Mouse (Mus musculus) stomach, embryonic 15.5 days (tissue): ENCODE results near the gene Prss34. TPM values are rescaled to one million over a fixed set of nuclear protein-coding genes. Genes with fewer than 3 reads are reported as not detected.
A peak's percentile ranks its signal among the peaks of the same experiment; 100 is the strongest.

Experiments
- ATAC-seq: fragments of 200-750 bp; cut with Nextera tagmentation; 2 replicates; pipeline ENCODE4 v1.8.0; 2017; ENCODE audit warnings: low read depth, moderate number of reproducible peaks, moderate TSS enrichment; ENCODE audit not compliant: insufficient read depth, low FRiP score
- H3K27ac ChIP-seq: fragments of 300-500 bp; sonication (generic); 2 replicates; pipeline ENCODE4 v1.5.1; 2015; ENCODE audit warnings: mild to moderate bottlenecking, inconsistent platforms
- H3K27me3 ChIP-seq: fragments of 300-500 bp; sonication (generic); replicated peaks from 2 replicates; pipeline ENCODE4 v1.6.1; 2015; ENCODE audit warnings: inconsistent platforms
- H3K36me3 ChIP-seq: fragments of 300-500 bp; sonication (generic); 2 replicates; pipeline ENCODE4 v1.6.1; 2015; ENCODE audit warnings: inconsistent platforms
- H3K4me1 ChIP-seq: fragments of 300-500 bp; sonication (generic); 2 replicates; pipeline ENCODE4 v1.6.1; 2015; ENCODE audit warnings: inconsistent platforms
- H3K4me2 ChIP-seq: fragments of 300-500 bp; sonication (generic); 2 replicates; pipeline ENCODE4 v1.6.1; 2015; ENCODE audit warnings: mild to moderate bottlenecking, inconsistent platforms
- H3K4me3 ChIP-seq: fragments of 300-500 bp; sonication (generic); replicated peaks from 2 replicates; pipeline ENCODE4 v1.5.1; 2015; ENCODE audit warnings: inconsistent platforms
- H3K9ac ChIP-seq: fragments of 300-500 bp; sonication (generic); 2 replicates; pipeline ENCODE4 v1.6.1; 2015; ENCODE audit warnings: inconsistent platforms
- H3K9me3 ChIP-seq: fragments of 300-500 bp; sonication (generic); 2 replicates; pipeline ENCODE4 v1.6.1; 2016; ENCODE audit warnings: inconsistent platforms
- WGBS: fragments of 180-500 bp; shearing (Covaris S2); methylation state at CpG from one replicate; pipeline ENCODE4 v1.1.7; 2015; 5-methylcytosine and 5-hydroxymethylcytosine counted together
- polyA plus RNA-seq: library from polyadenylated mRNA; unstranded; fragments of >200 nt; fragmentation: Nextera tagmentation; extraction: Ambion mirVana; gene quantifications from 2 replicates; pipeline ENCODE4 v1.2.1, GENCODE M21; 2015

Gene Prss34
- polyA plus RNA-seq, 1 experiment from 2014 or later, result 1.8 TPM

- H3K27ac ChIP-seq, result no peak overlapping the region
- peak; percentile 47; the same call in 1 of the 2 replicates for ATAC-seq
- H3K4me3 ChIP-seq, result no peak overlapping the region
- 0 out of 2 replicates have a peak, but pooled peaks cover 2% of the 10 kb centered on the region for H3K27me3 ChIP-seq
- H3K9ac ChIP-seq, result no peak overlapping the region
- H3K4me2 ChIP-seq, result no peak overlapping the region
- H3K36me3 ChIP-seq, result no peaks in the 10 kb centered on the region
- 9% methylated on average over 2 of the region's 2 CpGs for WGBS
- H3K9me3 ChIP-seq, result no peaks in the 10 kb centered on the region
- no peaks in the 10 kb centered on the region for H3K4me1 ChIP-seq
Observed at GRCm38 (mm10) chr17:25322930-25323329, 24.7 kb downstream of the Prss34 start.

- WGBS, result 71% methylated on average over 9 of the region's 9 CpGs
- H3K4me3 ChIP-seq, result no peak overlapping the region
- ATAC-seq, result no peak
Observed at GRCm38 (mm10) chr17:25332321-25332720, 34.1 kb downstream of the Prss34 start.

GRCm38 (mm10) chr17:25333943-25334342 lies 35.7 kb downstream of the Prss34 start:
- no peak overlapping the region for H3K4me3 ChIP-seq
- H3K4me2 ChIP-seq, result no peak overlapping the region
- no peaks in the 10 kb centered on the region for H3K9me3 ChIP-seq
- H3K9ac ChIP-seq, result no peak overlapping the region
- peaks cover 4% of the 10 kb centered on the region; the same call in 1 of the 2 replicates for H3K27me3 ChIP-seq
- no peaks in the 10 kb centered on the region for H3K36me3 ChIP-seq
- no peak for ATAC-seq
- H3K4me1 ChIP-seq, result no peaks in the 10 kb centered on the region
- H3K27ac ChIP-seq, result no peak overlapping the region
- 4% methylated on average over 8 of the region's 8 CpGs for WGBS

More at GRCm38 (mm10) chr17:25332321-25332720, 34.1 kb downstream of the Prss34 start:
- Histone ChIP-seq H3K27me3 (peaks cover 4% of the 10 kb centered on the region; the same call in 1 of the 2 replicates), H3K27ac (no peak overlapping the region), H3K4me2 (no peak overlapping the region), H3K9me3 (no peaks in the 10 kb centered on the region), H3K9ac (no peak overlapping the region), H3K4me1 (no peaks in the 10 kb centered on the region), H3K36me3 (no peaks in the 10 kb centered on the region)

- H3K36me3 ChIP-seq, result no peaks in the 10 kb centered on the region
- H3K4me2 ChIP-seq, result no peak overlapping the region
- ATAC-seq, result no peak
- 76% methylated on average over 4 of the region's 4 CpGs for WGBS
- H3K27me3 ChIP-seq, result peaks cover 4% of the 10 kb centered on the region; the same call in 1 of the 2 replicates
- no peak overlapping the region for H3K9ac ChIP-seq
- no peak overlapping the region for H3K4me3 ChIP-seq
- H3K27ac ChIP-seq, result no peak overlapping the region
- H3K4me1 ChIP-seq, result no peaks in the 10 kb centered on the region
- no peaks in the 10 kb centered on the region for H3K9me3 ChIP-seq
Observed at GRCm38 (mm10) chr17:25338218-25338617, 40.0 kb downstream of the Prss34 start.

GRCm38 (mm10) chr17:25340003-25340402 lies 41.8 kb downstream of the Prss34 start:
- 82% methylated on average over 6 of the region's 6 CpGs for WGBS
- Histone ChIP-seq H3K27ac (no peak overlapping the region), H3K36me3 (no peaks in the 10 kb centered on the region), H3K9me3 (no peaks in the 10 kb centered on the region), H3K4me3 (no peak overlapping the region), H3K27me3 (no peaks in the 10 kb centered on the region), H3K4me2 (no peak overlapping the region), H3K9ac (no peak overlapping the region), H3K4me1 (no peaks in the 10 kb centered on the region)
- no peak for ATAC-seq

- 40% methylated on average over 3 of the region's 3 CpGs for WGBS
- Histone ChIP-seq H3K9me3 (no peaks in the 10 kb centered on the region), H3K4me3 (no peak overlapping the region), H3K9ac (no peak overlapping the region), H3K36me3 (no peaks in the 10 kb centered on the region), H3K27me3 (no peaks in the 10 kb centered on the region), H3K4me2 (no peak overlapping the region), H3K4me1 (no peaks in the 10 kb centered on the region), H3K27ac (no peak overlapping the region)
- no peak for ATAC-seq
Observed at GRCm38 (mm10) chr17:25341490-25341889, 43.3 kb downstream of the Prss34 start.

GRCm38 (mm10) chr17:25345462-25345861 lies 47.3 kb downstream of the Prss34 start, which contains the start of gene Tpsab1:
Tpsab1 (minus strand) TSS chr17:25345562.
- Histone ChIP-seq H3K27ac (no peak within 1 kb of the TSS), H3K36me3 (no peaks in the 10 kb centered on the region), H3K9ac (no peak within 1 kb of the TSS), H3K4me1 (no peaks in the 10 kb centered on the region), H3K27me3 (no peaks in the 10 kb centered on the region), H3K4me3 (no peak within 1 kb of the TSS), H3K9me3 (no peaks in the 10 kb centered on the region), H3K4me2 (no peak within 1 kb of the TSS)
- 87% methylated on average over 4 of the region's 4 CpGs for WGBS
- no peak for ATAC-seq

Other genes starting within 250 kb of the Prss34 start
- gene Tmem204, start 214.8 kb upstream of the Prss34 start, polyA plus RNA-seq, result 23.5 and 23.7 TPM in 2 replicates
- gene Telo2, start 182.4 kb upstream of the Prss34 start, polyA plus RNA-seq, result 38.6 and 40.2 TPM in 2 replicates
- 0.12 and 0.36 TPM in 2 replicates for gene Ptx4, start 177.6 kb upstream of the Prss34 start, polyA plus RNA-seq
- gene Clcn7, start 165.0 kb upstream of the Prss34 start, polyA plus RNA-seq, result 18.1 and 21.1 TPM in 2 replicates
- 0.46 and 0.62 TPM in 2 replicates for gene Ccdc154, start 135.9 kb upstream of the Prss34 start, polyA plus RNA-seq
- 4.3 and 8.4 TPM in 2 replicates for gene Gm38655, start 122.9 kb upstream of the Prss34 start, polyA plus RNA-seq
- gene BC003965, start 113.8 kb upstream of the Prss34 start, polyA plus RNA-seq, result 34.1 and 35.5 TPM in 2 replicates
- 7.2 TPM in 2 replicates for gene Unkl, start 110.0 kb upstream of the Prss34 start, polyA plus RNA-seq
- 41.9 and 44.2 TPM in 2 replicates for gene Gnptg, start 58.3 kb upstream of the Prss34 start, polyA plus RNA-seq
- gene Tsr3, start 58.2 kb upstream of the Prss34 start, polyA plus RNA-seq, result 42.8 and 43.1 TPM in 2 replicates
- gene Baiap3, start 42.0 kb upstream of the Prss34 start, polyA plus RNA-seq, result 3.3 and 7.2 TPM in 2 replicates
- gene Ube2i, start 23.8 kb upstream of the Prss34 start, polyA plus RNA-seq, result 503 and 542 TPM in 2 replicates
- not detected in 2 replicates for gene Prss28, start 10.3 kb downstream of the Prss34 start, polyA plus RNA-seq
- not detected in 2 replicates for gene Prss29, start 20.3 kb downstream of the Prss34 start, polyA plus RNA-seq
- gene Tpsab1, start 47.2 kb downstream of the Prss34 start, polyA plus RNA-seq, result 0.24 and 0.64 TPM in 2 replicates
- 10.4 and 14.3 TPM in 2 replicates for gene Tpsb2, start 67.9 kb downstream of the Prss34 start, polyA plus RNA-seq
- 3.5 and 4.7 TPM in 2 replicates for gene Tpsg1, start 70.9 kb downstream of the Prss34 start, polyA plus RNA-seq
- gene Cacna1h, start 135.4 kb downstream of the Prss34 start, polyA plus RNA-seq, result 5.1 and 5.6 TPM in 2 replicates
- gene Tekt4, start 156.2 kb downstream of the Prss34 start, polyA plus RNA-seq, result 0.12 and 0.31 TPM in 2 replicates
- 0.32 and 0.37 TPM in 2 replicates for gene Sstr5, start 198.9 kb downstream of the Prss34 start, polyA plus RNA-seq